Mouse (Mus musculus): Measurements from ENCODE around the gene Rprd1b.
A peak's percentile ranks its signal among the peaks of the same experiment; 100 is the strongest.

Gene Rprd1b

GRCm38 (mm10) chr2:158127245-158127644 is 98.9 kb downstream of the Rprd1b start:
- DNase-seq (ENCODE audit: low read depth) = no peak

GRCm38 (mm10) chr2:158127872-158128271 is 99.6 kb downstream of the Rprd1b start:
- no peak for DNase-seq (ENCODE audit: low read depth)

DNA sequence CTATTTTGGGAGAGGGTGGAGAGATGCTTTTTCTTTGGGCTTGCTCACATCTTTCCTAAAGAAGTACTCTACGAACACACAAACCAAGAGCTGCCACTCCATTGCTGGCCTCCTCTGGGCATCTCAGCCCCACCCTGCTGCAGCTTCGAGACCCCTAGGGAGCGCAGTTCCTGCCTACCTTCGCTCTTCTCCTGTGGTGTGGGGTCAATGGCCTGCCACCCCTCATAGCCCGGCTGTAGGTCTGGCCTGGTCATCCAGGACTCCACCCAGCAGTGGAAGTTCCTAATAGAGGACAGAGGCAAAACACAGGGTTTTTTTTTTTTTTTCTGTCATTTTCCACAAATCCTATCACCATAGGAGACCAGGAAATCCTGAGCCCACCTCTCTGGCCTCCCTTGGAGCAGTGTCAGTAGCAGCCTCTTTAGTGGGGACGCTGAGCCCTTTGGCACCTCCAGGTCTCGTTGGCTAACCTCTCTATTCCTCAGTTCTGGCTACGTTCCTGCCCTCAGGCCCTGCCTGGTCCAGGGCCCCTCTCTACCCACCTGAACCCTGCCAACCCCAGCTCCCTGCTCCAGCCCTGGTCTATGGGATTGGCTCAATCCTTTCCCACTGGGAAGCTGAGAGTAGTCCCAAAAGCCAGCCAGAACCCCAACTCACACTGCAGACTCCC is 100.3 kb downstream of the Rprd1b start:
- no peak for DNase-seq (ENCODE audit: low read depth)

DNA sequence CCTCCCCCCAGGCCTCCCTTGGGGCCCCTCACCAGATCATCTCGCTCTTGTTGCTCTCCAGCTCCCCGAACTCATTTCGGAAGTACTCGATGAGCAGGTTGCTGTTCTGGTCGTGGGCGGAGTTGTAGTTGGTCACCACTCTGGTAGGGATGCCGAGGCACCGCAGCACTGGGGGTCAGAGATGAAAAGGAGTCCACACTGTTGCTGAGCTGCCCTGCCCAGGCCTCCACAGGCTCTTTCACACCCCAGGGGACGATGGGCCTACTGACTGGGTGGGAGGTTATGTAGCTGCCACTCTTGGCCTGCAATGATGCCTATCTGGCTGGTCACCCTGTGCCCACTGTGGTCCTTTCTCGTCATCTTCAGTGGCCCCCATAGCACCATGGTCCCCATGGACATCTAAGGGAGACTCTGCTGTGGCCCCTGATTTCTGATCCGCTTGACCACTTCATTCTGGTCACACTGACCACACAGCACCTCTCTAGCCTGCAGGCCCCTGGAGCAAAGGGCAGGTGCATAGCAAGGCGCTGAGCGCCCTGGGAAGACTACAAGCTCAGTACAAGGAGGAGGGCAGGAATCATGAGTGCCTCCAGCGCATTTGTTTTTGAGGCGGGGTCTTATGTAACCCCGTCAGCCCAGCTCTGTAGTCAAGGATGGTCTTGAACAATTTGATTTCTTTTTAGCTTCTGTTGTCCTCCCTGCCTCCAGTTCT is 101.2 kb downstream of the Rprd1b start:
- no peak for DNase-seq (ENCODE audit: low read depth)

DNA sequence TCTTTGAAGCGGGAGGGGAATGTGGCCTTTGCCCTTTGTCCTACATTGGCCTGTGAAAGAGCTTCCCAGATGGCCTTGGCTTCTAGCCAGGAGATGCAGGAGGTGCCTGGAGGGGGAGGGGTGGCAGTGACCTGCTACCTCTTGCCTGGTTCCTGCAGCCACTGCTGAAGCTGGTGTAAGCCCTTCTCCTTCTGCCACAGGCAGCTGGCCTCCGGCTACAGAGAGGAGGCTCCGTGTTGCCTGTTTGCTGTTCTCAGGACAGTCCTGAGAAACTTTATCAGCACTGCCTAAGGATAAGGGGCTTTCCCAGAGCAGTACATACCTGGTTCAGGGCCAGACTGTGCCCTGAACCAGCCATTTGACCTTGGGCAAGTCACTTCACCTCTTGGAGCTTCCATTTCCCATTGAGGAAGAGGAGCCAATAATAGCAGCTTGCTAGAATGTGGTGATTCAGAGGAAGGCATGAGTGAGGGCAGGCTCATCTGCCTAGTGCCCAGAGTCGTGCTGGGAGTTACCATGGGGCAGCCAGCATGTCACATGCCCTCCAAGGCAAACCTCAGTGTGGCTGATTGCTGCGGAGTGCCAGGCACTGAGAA is 102.2 kb downstream of the Rprd1b start:
- DNase-seq (ENCODE audit: low read depth) = no peak

DNA sequence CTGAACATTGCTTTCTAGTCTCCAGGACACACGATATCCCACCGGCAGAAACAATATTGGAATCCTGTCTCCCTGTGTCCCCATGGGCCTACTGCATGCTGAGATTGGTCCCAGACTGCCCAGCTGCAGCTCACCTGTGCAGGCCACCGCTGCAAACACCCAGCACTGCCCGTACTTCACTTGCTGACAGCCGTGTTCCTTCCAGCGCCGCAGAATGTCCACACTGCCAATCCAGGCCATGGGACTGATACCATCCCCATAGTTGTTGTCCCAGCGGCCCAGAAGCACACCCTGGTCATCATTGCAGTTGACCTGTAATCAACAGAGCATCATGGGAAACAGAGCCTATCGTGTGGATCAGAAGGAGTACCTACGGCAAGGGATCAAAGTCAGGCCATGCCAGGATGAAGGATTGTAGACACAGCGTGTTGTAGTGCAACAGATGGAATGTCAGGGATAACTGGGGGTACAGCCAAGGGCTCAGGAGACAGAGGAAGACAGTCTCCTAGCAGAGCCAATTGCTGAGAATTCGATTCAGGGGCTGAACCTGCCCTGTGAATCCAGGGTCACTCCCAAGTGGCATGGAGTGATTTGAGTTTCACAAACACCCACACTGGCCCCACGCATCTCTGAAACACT is 103.0 kb downstream of the Rprd1b start:
- DNase-seq (ENCODE audit: low read depth) = no peak

- no peak for DNase-seq (ENCODE audit: low read depth)
These were observed 104.0 kb downstream of the Rprd1b start for GRCm38 (mm10) chr2:158132320-158132719.

- DNase-seq (ENCODE audit: low read depth) = peak; percentile 68
These were observed 104.8 kb downstream of the Rprd1b start for GRCm38 (mm10) chr2:158133050-158133449.

DNA sequence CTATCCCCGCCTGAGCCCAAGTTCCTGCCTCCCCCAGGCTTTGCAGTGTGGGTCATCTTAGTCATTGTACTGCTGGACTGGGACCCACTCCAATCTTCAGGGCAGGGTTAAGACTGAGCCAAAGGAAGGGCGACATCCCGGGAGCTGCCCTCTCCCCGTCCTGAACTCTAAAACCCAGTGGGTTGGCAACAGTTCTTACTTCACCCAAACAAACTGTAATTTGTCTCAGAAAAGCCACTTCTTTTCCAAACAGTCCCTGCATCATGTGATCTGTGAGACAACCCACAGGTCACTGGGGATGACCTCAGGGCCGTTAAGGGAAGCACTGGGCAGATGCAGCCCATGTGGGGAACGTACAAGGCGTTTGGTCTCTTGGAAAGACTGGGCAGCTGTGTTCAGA is 107.9 kb downstream of the Rprd1b start:
- DNase-seq (ENCODE audit: low read depth) = no peak

DNA sequence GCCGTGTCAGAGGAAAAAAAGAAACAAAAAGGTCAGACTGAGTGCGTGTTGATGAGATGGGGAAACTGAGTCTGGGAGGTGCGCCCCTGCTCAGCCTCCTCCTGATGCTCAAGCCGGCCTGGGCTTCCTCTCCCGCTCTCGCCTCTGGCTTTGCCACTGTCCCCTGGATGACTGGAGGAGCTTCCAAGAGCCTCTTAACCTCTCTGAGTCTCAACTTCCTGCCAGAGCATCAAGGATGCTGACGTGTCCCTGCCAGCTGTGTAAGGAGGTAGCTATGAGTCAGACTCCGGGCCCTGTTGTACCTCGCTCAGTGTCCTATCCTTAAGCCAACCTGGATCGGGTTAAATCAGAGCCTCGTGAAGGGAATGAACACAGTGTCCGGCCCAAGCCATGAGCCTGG is 109.5 kb downstream of the Rprd1b start:
- no peak for DNase-seq (ENCODE audit: low read depth)

DNA sequence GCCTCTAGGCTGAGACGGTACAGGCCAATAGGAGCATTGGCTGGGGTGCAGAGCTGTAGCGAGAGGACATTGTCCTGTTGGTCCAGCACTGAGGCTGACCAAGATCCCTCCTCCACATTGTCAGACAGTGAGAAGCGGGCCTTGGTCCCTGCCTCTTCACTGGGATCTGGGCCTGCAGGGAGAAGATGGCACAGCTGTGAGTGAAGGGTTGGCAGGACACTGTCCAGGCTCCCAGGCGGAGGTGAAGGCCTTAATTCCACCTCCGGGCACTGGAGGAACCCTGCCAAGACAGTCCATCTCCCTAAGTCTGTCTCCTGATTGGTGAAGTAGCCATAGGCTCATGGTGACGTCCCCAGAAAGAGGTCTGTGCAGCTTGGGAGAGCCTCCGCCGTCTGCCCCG is 110.5 kb downstream of the Rprd1b start:
- DNase-seq (ENCODE audit: low read depth) = no peak

GRCm38 (mm10) chr2:158139628-158140027 is 111.3 kb downstream of the Rprd1b start:
- DNase-seq (ENCODE audit: low read depth) = no peak

DNA sequence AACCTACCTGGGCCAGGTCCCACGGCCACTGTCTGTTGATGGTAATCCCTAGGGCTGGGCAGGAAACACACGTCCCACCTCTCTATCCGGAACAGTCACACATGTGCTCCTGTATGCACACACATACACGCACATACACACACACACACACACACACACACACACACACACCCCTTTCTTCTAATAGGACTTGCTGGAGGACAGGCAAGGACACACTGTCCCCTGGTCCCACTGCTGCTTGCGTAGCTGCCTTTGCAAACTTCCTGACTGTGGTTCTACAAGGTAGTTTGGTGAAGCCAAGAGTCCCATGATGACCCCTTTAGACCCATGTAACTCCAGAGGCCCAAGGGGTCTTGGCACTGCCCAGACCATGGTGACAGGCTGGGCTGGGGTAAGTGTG is 112.4 kb downstream of the Rprd1b start:
- no peak for DNase-seq (ENCODE audit: low read depth)

GRCm38 (mm10) chr2:158141271-158141670 is 113.0 kb downstream of the Rprd1b start:
- no peak for DNase-seq (ENCODE audit: low read depth)

GRCm38 (mm10) chr2:158141690-158142440 is 113.6 kb downstream of the Rprd1b start:
- DNase-seq (ENCODE audit: low read depth) = no peak

DNA sequence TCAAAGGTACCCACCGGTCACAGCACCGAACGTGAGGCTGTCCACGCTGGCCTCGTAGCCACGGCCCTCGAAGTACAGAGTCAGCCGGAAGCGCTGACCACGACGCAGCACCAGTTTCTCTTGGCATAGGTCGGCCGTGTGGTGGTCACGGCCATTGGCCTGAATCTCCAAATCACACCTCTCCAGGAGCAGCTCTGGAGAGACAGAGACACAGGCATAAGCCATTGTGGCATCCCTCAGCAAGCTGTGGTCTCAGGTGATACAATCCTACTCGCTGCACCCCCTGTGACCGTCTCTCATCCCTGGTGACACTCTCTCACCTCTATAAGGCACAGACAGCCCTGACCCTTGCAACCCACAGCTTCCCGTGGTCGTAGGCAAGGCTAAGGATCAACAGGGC is 114.7 kb downstream of the Rprd1b start:
- DNase-seq (ENCODE audit: low read depth) = no peak

- DNase-seq (ENCODE audit: low read depth) = no peak
These were observed 115.5 kb downstream of the Rprd1b start for GRCm38 (mm10) chr2:158143816-158144215.

DNA sequence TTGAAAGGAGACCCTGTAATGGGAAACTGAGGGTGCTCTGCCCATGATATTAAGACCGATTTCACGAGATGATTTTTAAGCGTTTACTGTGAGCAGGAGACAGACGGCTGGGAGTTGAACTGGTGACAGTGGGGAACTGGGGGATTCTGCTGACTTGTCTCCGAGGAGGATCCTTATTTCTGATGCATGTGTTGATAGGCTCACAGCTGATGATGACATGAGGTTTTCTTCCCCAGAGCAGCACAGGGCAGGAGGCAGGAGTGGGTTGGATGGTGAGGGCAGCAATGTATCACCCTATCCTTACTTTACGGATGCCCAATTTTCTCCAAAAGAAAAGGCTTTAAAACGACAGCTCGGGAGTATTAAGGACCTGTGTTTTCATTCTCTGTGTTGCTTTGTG is 116.0 kb downstream of the Rprd1b start:
- DNase-seq (ENCODE audit: low read depth) = no peak

GRCm38 (mm10) chr2:158144750-158145527 is 116.6 kb downstream of the Rprd1b start:
- no peak for DNase-seq (ENCODE audit: low read depth)

- no peak for DNase-seq (ENCODE audit: low read depth)
These were observed 117.3 kb downstream of the Rprd1b start for GRCm38 (mm10) chr2:158145528-158146065.

DNA sequence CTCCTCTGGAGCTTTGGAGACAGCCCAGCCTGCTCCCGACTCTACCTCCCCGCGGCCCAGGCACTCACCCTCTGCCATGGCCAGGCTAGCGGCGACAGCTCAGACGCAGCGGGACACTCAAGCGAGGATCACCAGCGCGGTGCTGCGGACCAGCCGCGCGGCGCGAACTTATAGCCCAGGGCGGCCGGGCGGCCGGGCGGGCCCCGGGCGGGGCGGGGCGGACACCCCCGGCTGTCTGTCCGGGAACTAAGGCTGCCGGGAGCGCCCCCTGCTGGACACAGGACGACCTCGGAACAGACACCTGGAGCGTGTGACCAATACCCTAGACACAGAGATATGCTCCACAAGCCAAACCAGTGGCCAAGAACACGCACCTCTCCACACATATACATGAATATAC is 117.9 kb downstream of the Rprd1b start, which contains the start of gene Tgm2:
TSS of gene Tgm2 (minus strand) at position 214 of the 400 bp plus-strand sequence.
- DNase-seq (ENCODE audit: low read depth) = peak; percentile 73
